Mouse (Mus musculus) hindbrain, postnatal 0 days (tissue): ENCODE measurements around the gene Slc36a3. TPM values are rescaled to one million over a fixed set of nuclear protein-coding genes. Genes with fewer than 3 reads are reported as not detected.
A peak's percentile ranks its signal among the peaks of the same experiment; 100 is the strongest.

Source experiments
- ATAC-seq: fragments of 200-750 bp; cut with Nextera tagmentation; 2 replicates; pipeline ENCODE4 v1.8.0; 2017; ENCODE audit warnings: mild to moderate bottlenecking, moderate TSS enrichment, moderate library complexity
- DNase-seq: peaks from one replicate; pipeline ENCODE4 v3.0.0-alpha.2; 2015; ENCODE audit warnings: low spot score
- H3K27ac ChIP-seq: fragments of 300-500 bp; sonication (generic); 2 replicates; pipeline ENCODE4 v1.5.1; 2014; ENCODE audit warnings: mild to moderate bottlenecking
- H3K27me3 ChIP-seq: fragments of 300-500 bp; sonication (generic); 2 replicates; pipeline ENCODE4 v1.6.1; 2014; ENCODE audit warnings: low read length, mixed read lengths; ENCODE audit not compliant: insufficient read depth
- H3K36me3 ChIP-seq: fragments of 300-500 bp; sonication (generic); 2 replicates; pipeline ENCODE4 v1.6.1; 2014; ENCODE audit warnings: low read length, mixed read lengths; ENCODE audit not compliant: insufficient read depth
- H3K4me1 ChIP-seq: fragments of 300-500 bp; sonication (generic); 2 replicates; pipeline ENCODE4 v1.6.1; 2014; ENCODE audit warnings: antibody characterized with exemption, low read length, mixed read lengths; ENCODE audit not compliant: insufficient read depth
- H3K4me2 ChIP-seq: fragments of 300-500 bp; sonication (generic); 2 replicates; pipeline ENCODE4 v1.6.1; 2014; ENCODE audit warnings: low read depth, mild to moderate bottlenecking, low read length, moderate library complexity, mixed read lengths
- H3K4me3 ChIP-seq: fragments of 300-500 bp; sonication (generic); 2 replicates; pipeline ENCODE4 v1.5.1; 2014; ENCODE audit warnings: low read length
- H3K9ac ChIP-seq: fragments of 300-500 bp; sonication (generic); replicated peaks from 2 replicates; pipeline ENCODE4 v1.6.1; 2014; ENCODE audit warnings: mild to moderate bottlenecking, low read length, moderate library complexity, mixed read lengths
- H3K9me3 ChIP-seq: fragments of 300-500 bp; sonication (generic); 2 replicates; pipeline ENCODE4 v1.6.1; 2016; ENCODE audit warnings: low read length, mixed read lengths
- CTCF ChIP-seq: IDR thresholded peaks from 2 replicates; pipeline ENCODE4 v1.5.1; 2016; ENCODE audit warnings: antibody characterized with exemption, control low read depth, low read depth
- WGBS: fragments of 180-500 bp; shearing (Covaris S2); extraction: QIAGEN DNeasy Blood & Tissue Kit; methylation state at CpG from one replicate; pipeline ENCODE4 v1.1.7; 2014; 5-methylcytosine and 5-hydroxymethylcytosine counted together
- polyA plus RNA-seq: library from polyadenylated mRNA; unstranded; fragments of >200 nt; fragmentation: Nextera tagmentation; extraction: Ambion mirVana; gene quantifications from 2 replicates; pipeline ENCODE4 v1.2.1, GENCODE M21; 2015
- total RNA-seq: library from RNA; depleted of rRNA; stranded (reverse); fragments of >200 nt; gene quantifications from 2 replicates; pipeline ENCODE4 v1.2.3, GENCODE M21; 2014

The Slc36a3 gene
- total and polyA plus RNA-seq, 2 experiments from 2014 or later: not detected

- ATAC-seq (no peak), DNase-seq (no peak)
- H3K4me3 ChIP-seq: no peak overlapping the region
- no peak overlapping the region for H3K9ac ChIP-seq
- H3K36me3 ChIP-seq: no peaks in the 10 kb centered on the region
- no peak overlapping the region for H3K27ac ChIP-seq
- TF ChIP-seq CTCF: no peak
- 97% methylated on average over 1 of the region's 1 CpGs for WGBS
- no peaks in the 10 kb centered on the region for H3K9me3 ChIP-seq
- no peak overlapping the region for H3K4me2 ChIP-seq
- H3K27me3 ChIP-seq: no peaks in the 10 kb centered on the region
- H3K4me1 ChIP-seq: no peaks in the 10 kb centered on the region
These were observed 18.3 kb downstream of the Slc36a3 start for GRCm38 (mm10) chr11:55133204-55133603.

- Histone ChIP-seq H3K27me3 (no peaks in the 10 kb centered on the region), H3K27ac (no peak overlapping the region), H3K9ac (no peak overlapping the region), H3K9me3 (no peaks in the 10 kb centered on the region), H3K4me3 (no peak overlapping the region), H3K36me3 (no peaks in the 10 kb centered on the region), H3K4me1 (no peaks in the 10 kb centered on the region), H3K4me2 (no peak overlapping the region)
- WGBS: 84% methylated on average over 1 of the region's 1 CpGs
- no peak for TF ChIP-seq CTCF
- DNase-seq (no peak), ATAC-seq (no peak)
These were observed 19.6 kb downstream of the Slc36a3 start for GRCm38 (mm10) chr11:55131946-55132345.

DNA sequence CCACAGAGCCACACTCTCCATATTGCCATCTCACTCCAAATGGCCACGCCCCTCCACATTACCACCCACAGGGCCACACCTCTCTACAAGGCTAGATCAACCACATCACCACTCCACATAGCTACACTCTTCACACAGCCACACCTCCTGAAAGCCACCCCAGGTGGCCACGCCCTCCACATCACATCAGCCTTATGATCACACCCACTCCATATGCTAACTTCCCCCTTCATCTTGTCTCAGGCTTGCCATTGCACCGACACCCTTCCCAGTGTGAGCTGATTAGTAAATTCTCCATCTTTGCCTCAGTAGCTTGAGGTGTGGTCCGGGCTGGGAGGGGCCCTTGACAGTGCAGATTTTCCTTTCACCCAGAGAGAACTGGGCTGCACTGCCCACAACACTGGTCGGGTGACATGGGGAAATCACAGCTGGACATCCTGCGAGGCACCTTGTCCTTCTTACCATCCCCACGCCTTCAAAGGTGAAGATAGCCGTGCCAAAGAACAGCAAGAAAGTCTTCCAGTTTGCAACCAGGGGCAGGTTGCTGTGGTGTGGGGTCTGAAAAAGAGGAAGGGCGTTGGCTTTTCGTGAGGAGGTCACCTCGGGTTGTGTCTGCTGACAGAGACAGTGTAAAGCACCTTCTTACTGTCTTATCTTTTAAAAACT lies 20.3 kb downstream of the Slc36a3 start:
- 88% methylated on average over 11 of the region's 11 CpGs for WGBS
- H3K9me3 ChIP-seq: no peaks in the 10 kb centered on the region
- no peaks in the 10 kb centered on the region for H3K36me3 ChIP-seq
- no peak overlapping the region for H3K9ac ChIP-seq
- ATAC-seq (no peak), DNase-seq (no peak)
- no peaks in the 10 kb centered on the region for H3K4me1 ChIP-seq
- no peaks in the 10 kb centered on the region for H3K27me3 ChIP-seq
- no peak for TF ChIP-seq CTCF
- H3K4me3 ChIP-seq: no peak overlapping the region
- H3K27ac ChIP-seq: no peak overlapping the region
- H3K4me2 ChIP-seq: no peak overlapping the region

DNA sequence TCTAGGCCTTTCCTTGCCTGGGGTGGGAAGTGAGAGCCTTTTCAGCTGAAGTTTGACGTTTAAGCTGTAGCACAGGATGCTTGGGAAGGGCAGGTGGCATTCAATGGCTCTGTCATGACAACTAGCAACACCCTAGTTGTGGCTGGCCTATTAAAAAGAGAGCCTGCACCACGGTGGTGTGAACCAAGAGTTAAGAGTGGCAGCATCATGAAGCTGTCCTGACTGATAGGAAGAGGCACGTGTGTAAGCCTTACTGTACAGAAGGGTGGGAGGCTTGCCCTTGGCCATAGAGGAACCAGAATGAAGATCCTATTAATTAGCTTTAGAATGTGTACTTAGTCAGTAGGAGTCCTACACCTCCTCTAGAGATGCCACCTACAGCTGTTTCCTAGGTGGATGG lies 23.1 kb downstream of the Slc36a3 start:
- Histone ChIP-seq H3K9ac (no peak overlapping the region), H3K4me1 (no peaks in the 10 kb centered on the region), H3K4me3 (no peak overlapping the region), H3K9me3 (no peaks in the 10 kb centered on the region), H3K36me3 (no peaks in the 10 kb centered on the region), H3K27ac (no peak overlapping the region), H3K4me2 (no peak overlapping the region), H3K27me3 (no peaks in the 10 kb centered on the region)
- DNase-seq (no peak), ATAC-seq (no peak)
- no peak for TF ChIP-seq CTCF
- 72% methylated on average over 3 of the region's 3 CpGs for WGBS

DNA sequence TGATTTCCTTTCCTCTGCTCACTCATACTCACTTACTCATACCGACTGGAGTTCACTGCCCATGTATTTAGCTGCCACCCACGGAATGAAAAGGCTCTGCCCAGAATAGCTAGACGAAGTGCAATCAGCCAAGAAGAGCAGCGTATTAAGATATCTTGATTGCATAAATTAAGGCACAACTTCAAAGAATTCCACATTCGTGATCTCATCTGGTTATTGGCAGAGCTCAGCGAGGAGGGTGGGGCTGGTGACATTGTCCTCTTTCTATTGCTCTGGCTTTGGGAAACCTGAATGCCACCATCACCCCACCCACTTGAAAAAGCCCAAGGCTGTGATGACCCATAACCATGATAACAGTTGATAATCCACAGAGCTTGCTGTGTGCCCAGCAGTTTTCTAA lies 23.6 kb downstream of the Slc36a3 start:
- ATAC-seq: no peak
- Histone ChIP-seq H3K4me2 (no peak overlapping the region), H3K4me1 (no peaks in the 10 kb centered on the region), H3K9me3 (no peaks in the 10 kb centered on the region), H3K27me3 (no peaks in the 10 kb centered on the region), H3K4me3 (no peak overlapping the region), H3K9ac (no peak overlapping the region), H3K27ac (no peak overlapping the region), H3K36me3 (no peaks in the 10 kb centered on the region)
- TF ChIP-seq CTCF: no peak
- WGBS: 63% methylated on average over 6 of the region's 6 CpGs
- DNase-seq: no peak

DNA sequence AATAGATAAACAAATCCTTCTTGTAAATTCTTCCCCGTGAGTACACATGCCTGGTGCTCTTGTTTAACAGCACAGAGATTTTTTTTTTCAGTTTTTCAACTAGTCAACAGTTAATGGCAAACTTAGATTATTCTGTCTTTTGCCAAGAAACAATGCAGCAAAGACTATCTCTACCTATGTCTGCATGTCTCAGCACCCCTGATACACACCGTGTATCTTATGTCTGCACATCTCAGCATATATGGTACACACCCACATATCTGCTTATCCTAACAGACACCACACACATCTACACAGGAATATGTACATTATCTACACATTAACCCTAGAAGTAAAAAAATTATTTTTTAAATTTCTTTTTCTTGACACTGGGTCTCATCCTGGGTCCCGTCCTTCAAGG lies 24.8 kb downstream of the Slc36a3 start:
- Histone ChIP-seq H3K9ac (no peak overlapping the region), H3K36me3 (no peaks in the 10 kb centered on the region), H3K27me3 (no peaks in the 10 kb centered on the region), H3K4me3 (no peak overlapping the region), H3K4me2 (no peak overlapping the region), H3K9me3 (no peaks in the 10 kb centered on the region), H3K27ac (no peak overlapping the region), H3K4me1 (no peaks in the 10 kb centered on the region)
- no peak for DNase-seq
- WGBS: 88% methylated on average over 3 of the region's 3 CpGs
- no peak for ATAC-seq
- no peak for TF ChIP-seq CTCF

GRCm38 (mm10) chr11:55121430-55121829 lies 30.1 kb downstream of the Slc36a3 start:
- H3K27me3 ChIP-seq: no peaks in the 10 kb centered on the region
- H3K4me1 ChIP-seq: no peaks in the 10 kb centered on the region
- H3K4me3 ChIP-seq: no peak overlapping the region
- H3K4me2 ChIP-seq: no peak overlapping the region
- no peak for ATAC-seq
- H3K36me3 ChIP-seq: no peaks in the 10 kb centered on the region
- peak overlapping the region; percentile 66 for H3K27ac ChIP-seq
- no peaks in the 10 kb centered on the region for H3K9me3 ChIP-seq
- H3K9ac ChIP-seq: no peak overlapping the region
- no peak for TF ChIP-seq CTCF
- 83% methylated on average over 1 of the region's 1 CpGs for WGBS
- no peak for DNase-seq
